Mouse (Mus musculus): ENCODE measurements at regions not wholly inside any gene's neighbourhood (a gene's known extent, or its start where the extent isn't known, plus 50 kb on each side); places are given as distances from the start of the nearest gene placed in this dataset.

DNA sequence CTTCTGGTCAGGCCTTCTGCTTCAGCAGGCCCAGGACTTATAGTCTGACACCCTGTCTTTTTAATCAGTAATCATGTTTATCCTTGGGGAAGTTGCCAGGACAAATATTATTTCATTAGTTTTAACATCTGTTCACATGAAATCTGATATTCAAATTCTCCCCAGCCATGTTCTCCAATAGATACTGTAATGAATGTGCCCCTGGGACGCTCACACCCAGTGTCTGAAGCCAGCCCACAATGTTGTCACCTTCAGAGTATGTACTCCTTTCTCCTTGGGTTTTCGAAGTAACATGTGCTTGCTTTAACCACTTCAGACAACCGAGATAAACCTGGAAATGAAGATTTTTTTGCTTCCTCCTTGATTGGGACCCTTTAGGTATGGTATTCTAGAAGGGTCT is 156.3 kb downstream of the Ackr3 start:
- no peak overlapping the region for H3K27ac ChIP-seq (replicated peaks; ENCODE audit: low read depth, low read length)
- DNase-seq (ENCODE audit: low spot score), result no peak
- no peak for ATAC-seq (replicated peaks; ENCODE audit: insufficient number of reproducible peaks, low FRiP score, low TSS enrichment, low read depth)
- no peak overlapping the region for H3K4me3 ChIP-seq (ENCODE audit: low read depth, low read length)
- no peak overlapping the region for H3K9ac ChIP-seq (replicated peaks; ENCODE audit: low read length)
- no peaks in the 10 kb centered on the region for H3K9me3 ChIP-seq (replicated peaks; ENCODE audit: control insufficient read depth, low read length)
- 81% methylated on average over 3 of the region's 3 CpGs for WGBS
- H3K36me3 ChIP-seq (replicated peaks; ENCODE audit: control insufficient read depth, insufficient read depth, low read depth, low read length), result no peaks in the 10 kb centered on the region
- H3K27me3 ChIP-seq (ENCODE audit: control insufficient read depth, insufficient read depth, low read length), result no peaks in the 10 kb centered on the region
- no peak overlapping the region for H3K4me2 ChIP-seq (ENCODE audit: low read depth, low read length)
- no peaks in the 10 kb centered on the region for H3K4me1 ChIP-seq (ENCODE audit: control insufficient read depth, insufficient read depth, low read length)

GRCm38 (mm10) chr1:90364444-90364843 is 160.7 kb downstream of the Ackr3 start:
- Histone ChIP-seq H3K9ac (replicated peaks; ENCODE audit: low read length) (no peak overlapping the region), H3K27ac (replicated peaks; ENCODE audit: low read depth, low read length) (no peak overlapping the region), H3K36me3 (replicated peaks; ENCODE audit: control insufficient read depth, insufficient read depth, low read depth, low read length) (no peaks in the 10 kb centered on the region), H3K4me2 (ENCODE audit: low read depth, low read length) (no peak overlapping the region), H3K4me3 (ENCODE audit: low read depth, low read length) (no peak overlapping the region), H3K27me3 (ENCODE audit: control insufficient read depth, insufficient read depth, low read length) (no peaks in the 10 kb centered on the region), H3K9me3 (replicated peaks; ENCODE audit: control insufficient read depth, low read length) (no peaks in the 10 kb centered on the region), H3K4me1 (ENCODE audit: control insufficient read depth, insufficient read depth, low read length) (no peaks in the 10 kb centered on the region)
- 77% methylated on average over 4 of the region's 4 CpGs for WGBS
- ATAC-seq (replicated peaks; ENCODE audit: insufficient number of reproducible peaks, low FRiP score, low TSS enrichment, low read depth) (no peak), DNase-seq (ENCODE audit: low spot score) (no peak)

GRCm38 (mm10) chr1:90368581-90368980 is 164.8 kb downstream of the Ackr3 start:
- Histone ChIP-seq H3K36me3 (replicated peaks; ENCODE audit: control insufficient read depth, insufficient read depth, low read depth, low read length) (no peaks in the 10 kb centered on the region), H3K4me1 (ENCODE audit: control insufficient read depth, insufficient read depth, low read length) (no peaks in the 10 kb centered on the region), H3K27ac (replicated peaks; ENCODE audit: low read depth, low read length) (no peak overlapping the region), H3K9ac (replicated peaks; ENCODE audit: low read length) (no peak overlapping the region), H3K4me3 (ENCODE audit: low read depth, low read length) (no peak overlapping the region), H3K9me3 (replicated peaks; ENCODE audit: control insufficient read depth, low read length) (no peaks in the 10 kb centered on the region), H3K4me2 (ENCODE audit: low read depth, low read length) (no peak overlapping the region), H3K27me3 (ENCODE audit: control insufficient read depth, insufficient read depth, low read length) (no peaks in the 10 kb centered on the region)
- no peak for ATAC-seq (replicated peaks; ENCODE audit: insufficient number of reproducible peaks, low FRiP score, low TSS enrichment, low read depth)
- WGBS, result 75% methylated on average over 10 of the region's 10 CpGs
- DNase-seq (ENCODE audit: low spot score), result no peak

DNA sequence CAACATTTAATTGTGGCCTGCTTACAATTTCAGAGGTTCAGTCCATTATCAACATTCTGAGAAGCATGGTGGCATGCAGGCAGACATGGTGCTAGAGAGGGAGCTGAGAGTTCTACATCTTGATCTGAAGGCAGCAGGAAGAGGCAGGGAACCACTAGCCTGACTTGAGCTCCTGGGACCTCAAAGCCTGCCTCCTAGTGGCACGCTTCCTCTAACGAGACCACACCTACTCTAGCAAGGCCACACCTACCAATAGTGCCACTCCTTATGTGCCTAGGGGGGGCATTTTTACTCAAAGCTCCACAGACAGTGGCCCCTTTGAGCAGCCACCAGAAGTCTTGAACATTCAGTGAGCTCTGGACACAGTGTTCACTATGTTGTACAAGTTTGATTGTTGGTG is 165.5 kb downstream of the Ackr3 start:
- ATAC-seq (replicated peaks; ENCODE audit: insufficient number of reproducible peaks, low FRiP score, low TSS enrichment, low read depth) (no peak), DNase-seq (ENCODE audit: low spot score) (no peak)
- no peak overlapping the region for H3K4me2 ChIP-seq (ENCODE audit: low read depth, low read length)
- no peaks in the 10 kb centered on the region for H3K27me3 ChIP-seq (ENCODE audit: control insufficient read depth, insufficient read depth, low read length)
- H3K27ac ChIP-seq (replicated peaks; ENCODE audit: low read depth, low read length), result no peak overlapping the region
- no peak overlapping the region for H3K4me3 ChIP-seq (ENCODE audit: low read depth, low read length)
- H3K4me1 ChIP-seq (ENCODE audit: control insufficient read depth, insufficient read depth, low read length), result no peaks in the 10 kb centered on the region; the same call in 1 of the 2 replicates
- H3K9me3 ChIP-seq (replicated peaks; ENCODE audit: control insufficient read depth, low read length), result no peaks in the 10 kb centered on the region
- WGBS, result 72% methylated on average over 2 of the region's 2 CpGs
- no peaks in the 10 kb centered on the region for H3K36me3 ChIP-seq (replicated peaks; ENCODE audit: control insufficient read depth, insufficient read depth, low read depth, low read length)
- no peak overlapping the region for H3K9ac ChIP-seq (replicated peaks; ENCODE audit: low read length)

GRCm38 (mm10) chr1:90370766-90371165 is 167.0 kb downstream of the Ackr3 start:
- no peaks in the 10 kb centered on the region for H3K27me3 ChIP-seq (ENCODE audit: control insufficient read depth, insufficient read depth, low read length)
- H3K4me3 ChIP-seq (ENCODE audit: low read depth, low read length), result no peak overlapping the region
- DNase-seq (ENCODE audit: low spot score) (no peak), ATAC-seq (replicated peaks; ENCODE audit: insufficient number of reproducible peaks, low FRiP score, low TSS enrichment, low read depth) (no peak)
- no peak overlapping the region for H3K27ac ChIP-seq (replicated peaks; ENCODE audit: low read depth, low read length)
- no peak overlapping the region for H3K9ac ChIP-seq (replicated peaks; ENCODE audit: low read length)
- no peaks in the 10 kb centered on the region; the same call in 1 of the 2 replicates for H3K4me1 ChIP-seq (ENCODE audit: control insufficient read depth, insufficient read depth, low read length)
- H3K4me2 ChIP-seq (ENCODE audit: low read depth, low read length), result no peak overlapping the region
- 84% methylated on average over 5 of the region's 5 CpGs for WGBS
- H3K36me3 ChIP-seq (replicated peaks; ENCODE audit: control insufficient read depth, insufficient read depth, low read depth, low read length), result no peaks in the 10 kb centered on the region
- no peaks in the 10 kb centered on the region for H3K9me3 ChIP-seq (replicated peaks; ENCODE audit: control insufficient read depth, low read length)

- H3K4me3 ChIP-seq (ENCODE audit: low read depth, low read length), result no peak overlapping the region
- DNase-seq (ENCODE audit: low spot score), result no peak
- H3K27me3 ChIP-seq (ENCODE audit: control insufficient read depth, insufficient read depth, low read length), result no peaks in the 10 kb centered on the region
- no peak overlapping the region for H3K9ac ChIP-seq (replicated peaks; ENCODE audit: low read length)
- no peak overlapping the region for H3K4me2 ChIP-seq (ENCODE audit: low read depth, low read length)
- H3K4me1 ChIP-seq (ENCODE audit: control insufficient read depth, insufficient read depth, low read length), result no peaks in the 10 kb centered on the region; the same call in 1 of the 2 replicates
- no peaks in the 10 kb centered on the region for H3K36me3 ChIP-seq (replicated peaks; ENCODE audit: control insufficient read depth, insufficient read depth, low read depth, low read length)
- H3K27ac ChIP-seq (replicated peaks; ENCODE audit: low read depth, low read length), result no peak overlapping the region
- ATAC-seq (replicated peaks; ENCODE audit: insufficient number of reproducible peaks, low FRiP score, low TSS enrichment, low read depth), result no peak
- H3K9me3 ChIP-seq (replicated peaks; ENCODE audit: control insufficient read depth, low read length), result no peaks in the 10 kb centered on the region
- WGBS, result 88% methylated on average over 5 of the region's 5 CpGs
Observed at GRCm38 (mm10) chr1:90373001-90373400, 169.2 kb downstream of the Ackr3 start.

DNA sequence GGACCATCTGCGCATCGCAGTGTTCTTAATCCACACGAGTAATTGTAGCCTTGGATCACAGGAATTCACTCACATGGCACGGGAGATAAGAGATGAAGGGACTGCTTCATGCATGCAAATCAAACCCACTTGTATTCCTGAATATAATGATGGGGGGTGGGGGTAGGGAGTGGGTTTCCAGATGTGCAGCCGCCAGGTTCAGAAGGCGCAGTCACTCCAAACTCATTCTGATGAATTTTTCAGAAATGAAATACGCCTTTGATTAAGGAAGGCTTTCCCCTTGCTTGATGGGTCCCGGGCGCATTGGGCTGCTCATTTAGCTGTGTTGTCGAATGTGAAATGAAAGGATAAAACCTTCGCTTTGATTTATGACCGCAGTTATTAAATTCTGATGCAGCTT is 170.7 kb downstream of the Ackr3 start:
- no peak overlapping the region for H3K4me3 ChIP-seq (ENCODE audit: low read depth, low read length)
- WGBS, result 77% methylated on average over 12 of the region's 12 CpGs
- H3K4me1 ChIP-seq (ENCODE audit: control insufficient read depth, insufficient read depth, low read length), result no peaks in the 10 kb centered on the region; the same call in 1 of the 2 replicates
- ATAC-seq (replicated peaks; ENCODE audit: insufficient number of reproducible peaks, low FRiP score, low TSS enrichment, low read depth), result no peak
- no peak overlapping the region for H3K4me2 ChIP-seq (ENCODE audit: low read depth, low read length)
- no peaks in the 10 kb centered on the region for H3K27me3 ChIP-seq (ENCODE audit: control insufficient read depth, insufficient read depth, low read length)
- H3K9ac ChIP-seq (replicated peaks; ENCODE audit: low read length), result no peak overlapping the region
- H3K9me3 ChIP-seq (replicated peaks; ENCODE audit: control insufficient read depth, low read length), result no peaks in the 10 kb centered on the region
- H3K36me3 ChIP-seq (replicated peaks; ENCODE audit: control insufficient read depth, insufficient read depth, low read depth, low read length), result no peaks in the 10 kb centered on the region
- no peak overlapping the region for H3K27ac ChIP-seq (replicated peaks; ENCODE audit: low read depth, low read length)
- DNase-seq (ENCODE audit: low spot score), result peak; percentile 26

DNA sequence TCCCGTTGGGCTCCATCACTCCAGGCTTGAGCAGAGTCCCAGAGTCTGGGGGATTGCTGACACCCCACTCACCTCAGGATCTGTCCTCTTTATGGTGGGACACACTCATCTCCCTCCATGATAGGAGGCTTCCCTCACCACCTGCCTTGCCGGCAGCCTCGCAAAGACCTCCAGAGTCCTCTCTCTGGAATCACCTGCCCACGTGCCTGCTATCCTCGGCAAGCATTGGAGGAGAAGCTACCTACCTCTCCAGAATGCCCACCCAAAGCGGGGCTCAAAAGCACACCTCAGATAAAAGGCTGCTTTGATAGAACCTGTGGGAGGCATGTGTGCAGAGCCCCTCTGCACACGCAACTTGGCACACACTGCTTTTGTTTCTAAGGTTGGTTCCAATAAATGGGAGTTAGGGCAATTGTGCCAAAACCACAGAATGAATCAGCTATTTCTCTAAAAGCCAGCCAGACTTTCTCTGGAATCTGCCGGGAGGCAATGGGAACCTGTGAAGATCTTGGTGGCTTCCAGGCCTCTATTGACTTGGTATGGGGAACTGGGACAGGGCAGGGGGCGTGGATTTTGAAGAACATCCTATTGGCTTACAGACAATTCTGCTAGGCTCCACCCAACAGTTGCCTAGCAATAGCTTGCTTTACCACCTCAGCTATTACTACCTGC is 176.4 kb downstream of the Ackr3 start:
- no peaks in the 10 kb centered on the region for H3K36me3 ChIP-seq (replicated peaks; ENCODE audit: control insufficient read depth, insufficient read depth, low read depth, low read length)
- no peak overlapping the region for H3K27ac ChIP-seq (replicated peaks; ENCODE audit: low read depth, low read length)
- no peak overlapping the region for H3K9ac ChIP-seq (replicated peaks; ENCODE audit: low read length)
- H3K4me2 ChIP-seq (ENCODE audit: low read depth, low read length), result no peak overlapping the region
- ATAC-seq (replicated peaks; ENCODE audit: insufficient number of reproducible peaks, low FRiP score, low TSS enrichment, low read depth), result no peak
- no peak overlapping the region for H3K4me3 ChIP-seq (ENCODE audit: low read depth, low read length)
- no peaks in the 10 kb centered on the region for H3K27me3 ChIP-seq (ENCODE audit: control insufficient read depth, insufficient read depth, low read length)
- WGBS, result 85% methylated on average over 9 of the region's 9 CpGs
- H3K4me1 ChIP-seq (ENCODE audit: control insufficient read depth, insufficient read depth, low read length), result no peaks in the 10 kb centered on the region
- DNase-seq (ENCODE audit: low spot score), result no peak
- H3K9me3 ChIP-seq (replicated peaks; ENCODE audit: control insufficient read depth, low read length), result no peaks in the 10 kb centered on the region
